Mouse (Mus musculus): ENCODE results near the gene Gm6657.

Gene Gm6657

GRCm38 (mm10) chr12:78193942-78194341 is at the start of gene Gm6657:
Gm6657 (plus strand) TSS chr12:78194242.
- DNase-seq: no peak

- DNase-seq: no peak
Measured at GRCm38 (mm10) chr12:78153308-78154002, 40.6 kb upstream of the Gm6657 start.

GRCm38 (mm10) chr12:78170178-78170577 is 23.9 kb upstream of the Gm6657 start:
- DNase-seq: no peak

GRCm38 (mm10) chr12:78173945-78174344 is 20.1 kb upstream of the Gm6657 start:
- DNase-seq: no peak

- DNase-seq: no peak
Measured at GRCm38 (mm10) chr12:78174671-78175070, 19.4 kb upstream of the Gm6657 start.

- DNase-seq: no peak
Measured at GRCm38 (mm10) chr12:78181452-78181851, 12.6 kb upstream of the Gm6657 start.

- no peak for DNase-seq
Measured at GRCm38 (mm10) chr12:78195368-78195767, 1.3 kb downstream of the Gm6657 start.

GRCm38 (mm10) chr12:78203646-78204045 is 9.6 kb downstream of the Gm6657 start:
- DNase-seq: no peak

- DNase-seq: peak; percentile 51 to 74
Measured at GRCm38 (mm10) chr12:78205915-78206570, 12.0 kb downstream of the Gm6657 start.

GRCm38 (mm10) chr12:78206571-78206960 is 12.5 kb downstream of the Gm6657 start:
- DNase-seq: no peak

- DNase-seq: no peak
Measured at GRCm38 (mm10) chr12:78209856-78210255, 15.8 kb downstream of the Gm6657 start.

GRCm38 (mm10) chr12:78215490-78215889 is 21.4 kb downstream of the Gm6657 start:
- no peak for DNase-seq

GRCm38 (mm10) chr12:78219191-78219825 is 25.3 kb downstream of the Gm6657 start:
- no peak for DNase-seq

GRCm38 (mm10) chr12:78225707-78226518 is 31.9 kb downstream of the Gm6657 start, which contains the start of gene Gphn:
Gphn (plus strand) TSS chr12:78226379.
- peak; percentile 93 to 94 for DNase-seq

- DNase-seq: peak; percentile 92 to 96
Measured at GRCm38 (mm10) chr12:78226519-78226875, 32.5 kb downstream of the Gm6657 start.

GRCm38 (mm10) chr12:78227021-78227932 is 33.2 kb downstream of the Gm6657 start:
- DNase-seq: peak; percentile 73 to 74

- no peak for DNase-seq
Measured at GRCm38 (mm10) chr12:78228139-78228538, 34.1 kb downstream of the Gm6657 start.

GRCm38 (mm10) chr12:78232560-78232959 is 38.5 kb downstream of the Gm6657 start:
- DNase-seq: no peak

GRCm38 (mm10) chr12:78248366-78248765 is 54.3 kb downstream of the Gm6657 start:
- DNase-seq: no peak

GRCm38 (mm10) chr12:78249151-78249550 is 55.1 kb downstream of the Gm6657 start:
- no peak for DNase-seq

Measured in cerebellum, postnatal 25 days (tissue).